Mouse (Mus musculus): ENCODE measurements around the gene Ap1s3.

DNA sequence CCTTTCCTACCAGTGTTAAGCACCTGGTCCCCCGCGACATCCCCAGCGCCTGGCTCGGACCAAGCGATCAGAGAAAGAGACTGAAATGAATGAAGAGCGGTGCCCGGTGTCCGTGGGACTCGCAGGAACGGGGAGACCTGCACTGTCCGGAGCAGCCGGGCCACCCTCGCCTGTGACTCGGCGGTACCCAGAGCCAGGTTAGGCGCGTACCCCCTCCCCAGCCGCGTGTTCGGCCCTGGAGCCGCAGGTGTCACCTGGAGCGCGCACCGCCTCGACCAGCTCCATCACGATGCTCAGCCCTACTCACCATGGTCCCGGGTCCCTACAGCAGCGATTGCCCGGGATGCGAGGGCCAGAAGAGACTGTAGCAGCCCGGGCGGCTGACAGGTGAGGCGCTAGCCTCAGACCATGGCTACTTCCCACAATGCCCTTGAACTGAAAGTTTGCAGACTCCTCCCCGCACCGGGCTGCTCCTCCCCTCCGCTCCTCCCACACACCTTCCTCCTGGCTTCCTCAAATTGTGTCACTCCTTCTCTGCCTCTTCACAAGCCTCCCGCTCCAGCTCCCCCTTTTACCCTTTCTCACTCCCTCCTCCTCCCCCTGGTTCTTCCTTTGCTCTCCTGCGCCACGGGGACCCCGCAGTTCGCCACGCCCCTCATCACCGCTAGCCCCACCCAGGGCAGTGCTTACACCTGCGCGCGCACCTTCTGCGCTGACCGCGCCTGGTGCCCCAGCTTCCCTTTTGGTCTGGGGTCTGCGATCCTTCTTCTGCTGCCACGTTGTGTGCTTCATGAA, at the start of gene Ap1s3:
- no peak for TF ChIP-seq MYOD1 (IDR thresholded peaks at IDR 0.05; ENCODE audit: control insufficient read depth in 1 of 3, insufficient read length in 2 of 3, low read depth in 2 of 3)
- no peak for TF ChIP-seq POLR2AphosphoS2 (IDR thresholded peaks at IDR 0.05; ENCODE audit: insufficient read length, low read depth)
- no peak for TF ChIP-seq POLR2A (IDR thresholded peaks at IDR 0.05; ENCODE audit: insufficient read length, low read depth)
- TF ChIP-seq USF1 (IDR thresholded peaks at IDR 0.05; ENCODE audit: low read depth) = no peak
- no peak for TF ChIP-seq MYOG (IDR thresholded peaks at IDR 0.05; ENCODE audit: control insufficient read depth in 1 of 3, insufficient read depth in 1 of 3, insufficient read length in 2 of 3, low read depth in 2 of 3)
- no peak for TF ChIP-seq E2F4 (IDR thresholded peaks at IDR 0.05; ENCODE audit: insufficient read depth)
- TF ChIP-seq CEBPB (IDR thresholded peaks at IDR 0.05; ENCODE audit: insufficient read depth, poor library complexity, severe bottlenecking) = no peak
- TF ChIP-seq MAX (IDR thresholded peaks at IDR 0.05; ENCODE audit: low read depth) = no peak
